Comparison of ENCODE assay signal across 16 mouse cellular contexts in the genomic region with DNA sequence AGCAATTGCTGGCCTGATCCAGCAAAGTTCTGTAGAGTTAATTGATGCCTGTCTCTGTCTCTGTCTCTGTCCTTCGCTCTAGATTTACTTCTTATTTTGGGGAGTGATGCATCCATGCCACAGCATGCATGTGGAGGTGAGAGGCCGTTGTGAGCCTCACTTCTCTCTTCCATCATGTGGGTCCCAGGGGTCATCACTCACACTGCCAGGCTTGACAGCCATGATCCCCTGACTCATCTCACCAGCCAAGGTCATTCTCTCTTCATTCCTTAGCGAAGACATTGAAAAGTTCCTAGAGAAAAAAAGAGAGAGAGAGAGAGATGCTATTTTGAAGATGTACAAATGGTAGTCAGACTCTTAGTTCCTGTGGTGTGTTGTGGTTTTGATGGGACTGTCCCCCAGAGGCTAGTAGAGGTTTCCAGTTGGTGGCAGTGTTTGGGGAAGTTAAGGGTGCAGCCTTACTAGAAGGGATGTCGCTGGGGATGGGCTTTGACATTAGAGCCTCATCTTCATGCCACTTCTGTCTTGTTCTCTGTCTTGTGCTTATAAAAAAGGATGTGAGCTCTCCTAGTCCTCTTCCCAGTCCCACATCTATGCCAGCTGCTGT.
DNase-seq lines count a peak whose midpoint lies in the region; ATAC-seq and TF ChIP-seq lines count a peak whose summit lies in the region.
"Had no signal": no experiment of that assay in that cellular context is flagged by ENCODE, and none has a peak within 500 bp of the region (broad histone marks: within the 10 kb centered on the region; RNA-seq: fewer than 3 reads in every experiment).

No protein-coding gene starts in this region.

- peak; percentile 97 for ATAC-seq in CD4-positive, CD25-positive, alpha-beta regulatory T cell, adult 4 months
- peak; percentile 92 for ATAC-seq in common myeloid progenitor, adult 5-6 weeks (replicated peaks; ENCODE audit: low read depth, poor library complexity, severe bottlenecking)
- ATAC-seq in neutrophil, adult 5-6 weeks (ENCODE audit: extremely low read depth, insufficient number of reproducible peaks, low FRiP score, poor library complexity, severe bottlenecking) = peak; percentile 76
- ATAC-seq in forebrain, embryonic 14.5 days = no peak
- ATAC-seq: forebrain, embryonic 15.5 days had no signal

- WGBS in forebrain, embryonic 14.5 days = 91% methylated on average over 4 of the region's 4 CpGs

- no peak for DNase-seq in layer of hippocampus, adult 2 months (ENCODE audit: low spot score in 2 of 2)
- no peak for DNase-seq in layer of hippocampus, adult 18-20 months (ENCODE audit: low spot score in 2 of 2)
- no peak for DNase-seq in embryo, embryonic 10 days (ENCODE audit: low spot score)
- DNase-seq in forebrain, embryonic 14.5 days (ENCODE audit: low spot score) = no peak
- DNase-seq in kidney, adult 8-10 months = no peak
- DNase-seq: cerebellum, adult 8-10 months; gastrocnemius, postnatal 36 days; liver, embryonic 13.5 days; thymus, adult 2 months had no signal

- H3K27me3 ChIP-seq in forebrain, embryonic 14.5 days (replicated peaks; ENCODE audit: control insufficient read depth, insufficient read depth, low read length) = no peaks in the 10 kb centered on the region
- H3K27me3 ChIP-seq: embryonic facial prominence, embryonic 13.5 days; forebrain, embryonic 15.5 days; kidney, embryonic 15.5 days; liver, embryonic 13.5 days had no signal

- H3K36me3 ChIP-seq in forebrain, embryonic 14.5 days (ENCODE audit: control insufficient read depth, insufficient read depth, low read length) = peaks cover 13% of the 10 kb centered on the region; the same call in 1 of the 2 replicates
- H3K36me3 ChIP-seq: liver, embryonic 13.5 days had no signal

- no peak for TF ChIP-seq CTCF in layer of hippocampus, adult 2 months (conservative IDR thresholded peaks at IDR 0.05)

- peaks cover 12% of the 10 kb centered on the region; the same call in 1 of the 2 replicates for H3K4me1 ChIP-seq in forebrain, embryonic 14.5 days (ENCODE audit: control insufficient read depth, insufficient read depth, low read length)

- no peaks in the 10 kb centered on the region for H3K9me3 ChIP-seq in forebrain, embryonic 14.5 days (replicated peaks; ENCODE audit: control insufficient read depth, low read length)
- H3K9me3 ChIP-seq: embryonic facial prominence, embryonic 13.5 days; forebrain, embryonic 15.5 days; hindbrain, embryonic 10.5 days; kidney, embryonic 15.5 days; liver, embryonic 13.5 days had no signal

- peak overlapping the region; percentile 36; the same call in 1 of the 2 replicates for H3K27ac ChIP-seq in layer of hippocampus, adult 2 months
- H3K27ac ChIP-seq in forebrain, embryonic 14.5 days (ENCODE audit: low read depth, low read length) = no peak overlapping the region
- H3K27ac ChIP-seq: embryonic facial prominence, embryonic 13.5 days; forebrain, embryonic 15.5 days; hindbrain, embryonic 10.5 days; kidney, embryonic 15.5 days; liver, embryonic 13.5 days had no signal

- no peak overlapping the region for H3K4me2 ChIP-seq in forebrain, embryonic 14.5 days (ENCODE audit: low read length)
- H3K4me2 ChIP-seq: embryonic facial prominence, embryonic 13.5 days; forebrain, embryonic 15.5 days; kidney, embryonic 15.5 days; liver, embryonic 13.5 days had no signal

- H3K4me3 ChIP-seq in layer of hippocampus, adult 2 months = no peak overlapping the region
- H3K4me3 ChIP-seq in forebrain, embryonic 14.5 days (ENCODE audit: low read depth, low read length) = no peak overlapping the region
- H3K4me3 ChIP-seq: embryonic facial prominence, embryonic 13.5 days; forebrain, embryonic 15.5 days; hindbrain, embryonic 10.5 days; kidney, embryonic 15.5 days; liver, embryonic 13.5 days had no signal

- H3K9ac ChIP-seq in forebrain, embryonic 14.5 days (ENCODE audit: low read length) = no peak overlapping the region
- H3K9ac ChIP-seq: embryonic facial prominence, embryonic 13.5 days; forebrain, embryonic 15.5 days; kidney, embryonic 15.5 days; liver, embryonic 13.5 days had no signal
